Comparison of ENCODE assay signal across 25 mouse cellular contexts in genomic region chr6:114245665-114246064, GRCm38 (mm10). TPM values are rescaled to one million over a fixed set of nuclear protein-coding genes. Genes with fewer than 3 reads are reported as not detected.
"Had no signal": no experiment of that assay in that cellular context is flagged by ENCODE, and none has a peak within 500 bp of the region (broad histone marks: within the 10 kb centered on the region; RNA-seq: fewer than 3 reads in every experiment).

No protein-coding gene starts in this region.

- H3K4me3 ChIP-seq: kidney, embryonic 15.5 days; left cerebral cortex, adult 2 months; limb, embryonic 10.5 days; limb, embryonic 13.5 days; liver, embryonic 12.5 days; liver, embryonic 15.5 days; lung, embryonic 15.5 days; megakaryocyte, embryonic 14.5 days; midbrain, embryonic 10.5 days; midbrain, embryonic 13.5 days; neural tube, embryonic 12.5 days; neural tube, embryonic 15.5 days; stomach, embryonic 15.5 days had no signal

- H3K36me3 ChIP-seq: kidney, embryonic 15.5 days; limb, embryonic 10.5 days; limb, embryonic 13.5 days; liver, embryonic 12.5 days; liver, embryonic 15.5 days; lung, embryonic 15.5 days; midbrain, embryonic 10.5 days; midbrain, embryonic 13.5 days; neural tube, embryonic 12.5 days; neural tube, embryonic 15.5 days; stomach, embryonic 15.5 days had no signal

- H3K4me2 ChIP-seq: kidney, embryonic 15.5 days; limb, embryonic 13.5 days; liver, embryonic 12.5 days; liver, embryonic 15.5 days; lung, embryonic 15.5 days; midbrain, embryonic 13.5 days; neural tube, embryonic 12.5 days; neural tube, embryonic 15.5 days; stomach, embryonic 15.5 days had no signal

- DNase-seq: kidney, adult 8-10 months; kidney, postnatal 10 days; kidney, postnatal 36 days; layer of hippocampus, postnatal 36 days; liver; lung, adult 18-20 months; lung, postnatal 10 days; lung, postnatal 36 days; right cerebral cortex, adult 18-20 months; right cerebral cortex, postnatal 14 days; spleen, adult 18-20 months; thymus, postnatal 25 days had no signal

- H3K4me1 ChIP-seq: kidney, embryonic 15.5 days; limb, embryonic 13.5 days; liver, embryonic 12.5 days; liver, embryonic 15.5 days; lung, embryonic 15.5 days; megakaryocyte, embryonic 14.5 days; neural tube, embryonic 12.5 days; stomach, embryonic 15.5 days had no signal

- H3K27me3 ChIP-seq: liver, embryonic 15.5 days; neural tube, embryonic 12.5 days; stomach, embryonic 15.5 days had no signal

- ATAC-seq: liver, embryonic 12.5 days; midbrain, embryonic 13.5 days had no signal

- H3K9ac ChIP-seq: kidney, embryonic 15.5 days; limb, embryonic 13.5 days; liver, embryonic 12.5 days; liver, embryonic 15.5 days; lung, embryonic 15.5 days; midbrain, embryonic 13.5 days; neural tube, embryonic 12.5 days; neural tube, embryonic 15.5 days; stomach, embryonic 15.5 days had no signal

- H3K9me3 ChIP-seq: kidney, embryonic 15.5 days; limb, embryonic 10.5 days; limb, embryonic 13.5 days; liver, embryonic 12.5 days; liver, embryonic 15.5 days; lung, embryonic 15.5 days; megakaryocyte, embryonic 14.5 days; midbrain, embryonic 10.5 days; midbrain, embryonic 13.5 days; neural tube, embryonic 12.5 days; neural tube, embryonic 15.5 days; stomach, embryonic 15.5 days had no signal

- H3K27ac ChIP-seq: kidney, embryonic 15.5 days; left cerebral cortex, adult 2 months; limb, embryonic 10.5 days; limb, embryonic 13.5 days; liver, embryonic 12.5 days; liver, embryonic 15.5 days; lung, embryonic 15.5 days; midbrain, embryonic 10.5 days; midbrain, embryonic 13.5 days; neural tube, embryonic 12.5 days; neural tube, embryonic 15.5 days; stomach, embryonic 15.5 days had no signal

RNA-seq across cellular contexts. Expression of gene Slc6a1, which starts 36.8 kb away (rescaled TPM):
- polyA plus RNA-seq: limb, embryonic 10.5 days; liver, embryonic 12.5 days had no signal
